Mouse (Mus musculus): ENCODE measurements around the gene Thap11.

- TF ChIP-seq CTCF (IDR thresholded peaks at IDR 0.05; ENCODE audit: borderline replicate concordance, control insufficient read depth, extremely low read depth, insufficient read depth, low read length, poor library complexity) (no peak), POLR2A (IDR thresholded peaks at IDR 0.05; ENCODE audit: control insufficient read depth, extremely low read depth, insufficient read depth, low read length, poor library complexity) (no peak)
Measured at GRCm38 (mm10) chr8:105889756-105890465, 35.0 kb downstream of the Thap11 start.
